Mouse (Mus musculus) E14TG2a.4 (cell line): ENCODE measurements around the gene Ltc4s.

Experiments
- H3K27me3 ChIP-seq: 2 replicates; pipeline ENCODE4 v1.6.1; 2014; ENCODE audit warnings: low read length, control low read depth; ENCODE audit not compliant: insufficient read depth
- H3K36me3 ChIP-seq: 2 replicates; pipeline ENCODE4 v1.6.1; 2014; ENCODE audit warnings: low read length, control low read depth; ENCODE audit not compliant: insufficient read depth
- H3K4me1 ChIP-seq: replicated peaks from 2 replicates; pipeline ENCODE4 v1.6.1; 2014; ENCODE audit warnings: low read depth, low read length, control low read depth
- H3K4me3 ChIP-seq: replicated peaks from 2 replicates; pipeline ENCODE4 v1.5.1; 2014; ENCODE audit warnings: mild to moderate bottlenecking, low read length
- H3K9me3 ChIP-seq: 2 replicates; pipeline ENCODE4 v1.6.1; 2014; ENCODE audit warnings: low read length, control low read depth
- CTCF ChIP-seq: conservative IDR thresholded peaks from 2 replicates; pipeline ENCODE4 v1.5.1; 2014; ENCODE audit warnings: low read length
- NANOG ChIP-seq: IDR thresholded peaks from 2 replicates; pipeline ENCODE4 v1.6.1; 2014; ENCODE audit warnings: borderline replicate concordance, low read length, mixed read lengths
- POU5F1 ChIP-seq: IDR thresholded peaks from 2 replicates; pipeline ENCODE4 v1.6.1; 2014; ENCODE audit warnings: low read length, borderline replicate concordance

Ltc4s gene

GRCm38 (mm10) chr11:50275077-50275476, 36.7 kb upstream of the Ltc4s start:
- TF ChIP-seq POU5F1 (no peak), CTCF (no peak), NANOG (no peak)
- H3K4me3 ChIP-seq: no peak overlapping the region

GRCm38 (mm10) chr11:50272819-50273218, 34.4 kb upstream of the Ltc4s start:
- no peaks in the 10 kb centered on the region for H3K9me3 ChIP-seq
- no peaks in the 10 kb centered on the region for H3K27me3 ChIP-seq
- TF ChIP-seq NANOG: no peak
- TF ChIP-seq POU5F1: no peak
- no peak for TF ChIP-seq CTCF
- H3K36me3 ChIP-seq: peaks cover 36% of the 10 kb centered on the region
- H3K4me1 ChIP-seq: peaks cover 34% of the 10 kb centered on the region
- H3K4me3 ChIP-seq: no peak overlapping the region

More at GRCm38 (mm10) chr11:50275077-50275476, 36.7 kb upstream of the Ltc4s start:
- H3K9me3 ChIP-seq: no peaks in the 10 kb centered on the region
- H3K4me1 ChIP-seq: peaks cover 52% of the 10 kb centered on the region
- H3K36me3 ChIP-seq: peaks cover 35% of the 10 kb centered on the region
- H3K27me3 ChIP-seq: no peaks in the 10 kb centered on the region

GRCm38 (mm10) chr11:50269885-50270284, 31.5 kb upstream of the Ltc4s start:
- TF ChIP-seq CTCF (no peak), POU5F1 (no peak), NANOG (no peak)
- Histone ChIP-seq H3K27me3 (no peaks in the 10 kb centered on the region), H3K36me3 (peaks cover 51% of the 10 kb centered on the region), H3K4me3 (no peak overlapping the region), H3K9me3 (no peaks in the 10 kb centered on the region), H3K4me1 (peaks cover 42% of the 10 kb centered on the region)

- TF ChIP-seq NANOG (no peak), POU5F1 (no peak), CTCF (peak; percentile 81)
- Histone ChIP-seq H3K4me1 (peaks cover 40% of the 10 kb centered on the region), H3K9me3 (no peaks in the 10 kb centered on the region), H3K27me3 (no peaks in the 10 kb centered on the region), H3K4me3 (no peak overlapping the region), H3K36me3 (peaks cover 53% of the 10 kb centered on the region)
Observed at GRCm38 (mm10) chr11:50269163-50269562, 30.7 kb upstream of the Ltc4s start.

- Histone ChIP-seq H3K9me3 (no peaks in the 10 kb centered on the region), H3K27me3 (no peaks in the 10 kb centered on the region), H3K4me3 (no peak overlapping the region; the same call in 1 of the 2 replicates), H3K36me3 (peaks cover 64% of the 10 kb centered on the region), H3K4me1 (peaks cover 39% of the 10 kb centered on the region)
- TF ChIP-seq POU5F1: no peak
- no peak for TF ChIP-seq CTCF
- TF ChIP-seq NANOG: no peak
Observed at GRCm38 (mm10) chr11:50266997-50267396, 28.6 kb upstream of the Ltc4s start.

GRCm38 (mm10) chr11:50265931-50266330, 27.5 kb upstream of the Ltc4s start:
- no peaks in the 10 kb centered on the region for H3K27me3 ChIP-seq
- no peak for TF ChIP-seq NANOG
- no peak for TF ChIP-seq POU5F1
- TF ChIP-seq CTCF: no peak
- H3K4me3 ChIP-seq: peak overlapping the region; percentile 26; the same call in 1 of the 2 replicates
- H3K4me1 ChIP-seq: peaks cover 42% of the 10 kb centered on the region
- H3K9me3 ChIP-seq: no peaks in the 10 kb centered on the region
- peaks cover 74% of the 10 kb centered on the region for H3K36me3 ChIP-seq

- Histone ChIP-seq H3K27me3 (no peaks in the 10 kb centered on the region), H3K36me3 (peaks cover 96% of the 10 kb centered on the region), H3K4me1 (peaks cover 61% of the 10 kb centered on the region), H3K9me3 (no peaks in the 10 kb centered on the region), H3K4me3 (no peak overlapping the region)
- no peak for TF ChIP-seq NANOG
- TF ChIP-seq CTCF: no peak
- no peak for TF ChIP-seq POU5F1
Observed at GRCm38 (mm10) chr11:50263198-50263597, 24.8 kb upstream of the Ltc4s start.

- no peaks in the 10 kb centered on the region for H3K27me3 ChIP-seq
- peaks cover 54% of the 10 kb centered on the region for H3K4me1 ChIP-seq
- H3K9me3 ChIP-seq: no peaks in the 10 kb centered on the region
- H3K36me3 ChIP-seq: peaks cover 98% of the 10 kb centered on the region
- TF ChIP-seq NANOG (no peak), CTCF (no peak), POU5F1 (no peak)
- H3K4me3 ChIP-seq: no peak overlapping the region
Observed at GRCm38 (mm10) chr11:50262020-50262419, 23.6 kb upstream of the Ltc4s start.

GRCm38 (mm10) chr11:50258310-50258709, 19.9 kb upstream of the Ltc4s start:
- Histone ChIP-seq H3K4me3 (no peak overlapping the region), H3K36me3 (peaks cover 81% of the 10 kb centered on the region), H3K4me1 (peaks cover 64% of the 10 kb centered on the region), H3K27me3 (no peaks in the 10 kb centered on the region), H3K9me3 (no peaks in the 10 kb centered on the region)
- no peak for TF ChIP-seq CTCF
- TF ChIP-seq NANOG: no peak
- TF ChIP-seq POU5F1: no peak

- no peaks in the 10 kb centered on the region for H3K27me3 ChIP-seq
- no peak overlapping the region for H3K4me3 ChIP-seq
- peaks cover 77% of the 10 kb centered on the region for H3K4me1 ChIP-seq
- H3K9me3 ChIP-seq: no peaks in the 10 kb centered on the region
- peaks cover 65% of the 10 kb centered on the region for H3K36me3 ChIP-seq
- no peak for TF ChIP-seq CTCF
- no peak for TF ChIP-seq POU5F1
- no peak for TF ChIP-seq NANOG
Observed at GRCm38 (mm10) chr11:50256615-50257014, 18.2 kb upstream of the Ltc4s start.
